Mouse (Mus musculus): Measurements from ENCODE around the gene Cacng8. TPM values are rescaled to one million over a fixed set of nuclear protein-coding genes. Genes with fewer than 3 reads are reported as not detected.
"Not testable (repeated sequence)": the region's sequence is repeated elsewhere in the genome, so short reads cannot be mapped to it uniquely, and the experiment has no call there.

Cacng8 gene
- polyA plus RNA-seq, 1 experiment from 2014 or later = 2.5 TPM

DNA sequence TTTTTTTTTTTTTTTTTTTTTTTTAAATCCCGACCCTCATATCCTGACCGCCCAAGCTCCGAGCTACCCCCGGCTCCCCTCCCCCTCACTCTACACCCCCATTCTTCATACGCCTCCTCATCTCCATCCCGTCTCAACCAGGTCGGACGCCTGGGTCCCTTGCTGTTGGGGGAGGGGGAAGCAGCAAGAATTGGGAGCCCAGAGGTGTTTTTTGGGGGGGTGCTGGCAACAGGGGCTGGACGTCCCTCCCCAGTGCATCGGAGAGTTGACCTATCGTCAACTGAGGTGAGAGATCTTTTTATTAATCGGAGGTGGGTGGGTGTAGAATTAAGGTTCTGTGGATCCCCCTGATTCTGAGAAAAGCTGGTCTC, 583 bp downstream of the Cacng8 start:
- 6% methylated on average over 12 of the region's 12 CpGs for WGBS

DNA sequence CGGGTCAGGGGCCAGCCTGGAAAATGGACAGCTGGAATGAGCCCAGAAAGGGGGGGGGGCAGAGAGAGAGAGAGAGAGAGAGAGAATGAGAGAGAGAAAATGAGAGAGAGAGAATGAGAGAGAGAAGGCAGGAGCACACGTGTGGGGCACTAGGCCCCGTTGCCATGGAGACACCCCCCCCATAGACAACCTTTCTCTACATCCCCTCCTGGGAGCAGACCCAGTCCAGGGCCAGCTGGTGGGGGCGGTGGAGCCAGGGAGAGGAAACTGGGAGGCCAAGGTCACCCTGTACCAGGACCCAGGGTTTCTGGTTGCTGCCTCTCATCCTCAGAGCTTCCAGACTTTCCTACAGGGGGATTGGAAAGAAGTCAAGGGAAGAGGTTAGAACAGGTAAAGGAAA, 1.3 kb downstream of the Cacng8 start:
- no peaks in the 10 kb centered on the region for H3K36me3 ChIP-seq (ENCODE audit: control insufficient read depth, insufficient read depth, low read length)
- WGBS = 18% methylated on average over 4 of the region's 4 CpGs
- no peaks in the 10 kb centered on the region for H3K9me3 ChIP-seq (ENCODE audit: control insufficient read depth, low read length)
- no peaks in the 10 kb centered on the region for H3K27me3 ChIP-seq (replicated peaks; ENCODE audit: control insufficient read depth, insufficient read depth, low read length)
- no peak for DNase-seq (ENCODE audit: low spot score)
- H3K4me1 ChIP-seq (replicated peaks; ENCODE audit: control insufficient read depth, insufficient read depth, low read length) = peaks cover 6% of the 10 kb centered on the region; the same call in 1 of the 2 replicates
- H3K9ac ChIP-seq (ENCODE audit: low read length) = no peak overlapping the region
- peak overlapping the region; percentile 21; the same call in 1 of the 2 replicates for H3K4me3 ChIP-seq (ENCODE audit: low read depth, low read length)
- H3K27ac ChIP-seq (ENCODE audit: low read depth) = no peak overlapping the region
- peak overlapping the region; percentile 50 for H3K4me2 ChIP-seq (ENCODE audit: low read length)
- no peak for ATAC-seq (replicated peaks; ENCODE audit: low FRiP score, low TSS enrichment, low read depth)

More for the DNA sequence above, 583 bp downstream of the Cacng8 start:
- no peaks in the 10 kb centered on the region for H3K27me3 ChIP-seq (replicated peaks; ENCODE audit: control insufficient read depth, insufficient read depth, low read length)
- no peak for DNase-seq (ENCODE audit: low spot score)
- H3K27ac ChIP-seq (ENCODE audit: low read depth) = no peak overlapping the region
- peak overlapping the region; percentile 50 for H3K4me2 ChIP-seq (ENCODE audit: low read length)
- 0 out of 2 replicates have a peak, but pooled peaks have one; percentile 40 for ATAC-seq (replicated peaks; ENCODE audit: low FRiP score, low TSS enrichment, low read depth)
- H3K4me3 ChIP-seq (ENCODE audit: low read depth, low read length) = peak overlapping the region; percentile 21
- H3K9me3 ChIP-seq (ENCODE audit: control insufficient read depth, low read length) = no peaks in the 10 kb centered on the region
- H3K9ac ChIP-seq (ENCODE audit: low read length) = no peak overlapping the region
- peaks cover 6% of the 10 kb centered on the region; the same call in 1 of the 2 replicates for H3K4me1 ChIP-seq (replicated peaks; ENCODE audit: control insufficient read depth, insufficient read depth, low read length)
- H3K36me3 ChIP-seq (ENCODE audit: control insufficient read depth, insufficient read depth, low read length) = no peaks in the 10 kb centered on the region

DNA sequence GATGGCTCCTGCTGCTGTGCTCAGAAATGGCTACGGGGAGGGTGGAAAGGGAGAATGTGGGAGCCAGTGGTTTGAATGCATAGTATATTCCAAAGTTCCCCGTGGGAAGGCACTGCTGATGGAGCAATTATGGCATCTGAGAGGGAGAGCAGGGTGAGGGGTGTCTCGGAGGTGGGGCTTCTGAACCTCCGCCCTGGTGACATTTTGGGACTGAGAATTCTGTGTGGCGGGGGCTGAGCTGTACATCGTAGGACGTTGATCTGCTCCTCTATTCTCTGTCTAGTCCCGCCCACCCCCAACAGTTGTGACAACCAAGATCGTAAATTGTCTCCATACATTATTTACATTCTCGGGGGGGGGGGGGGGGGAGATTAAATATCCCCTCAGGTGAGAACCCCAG, 6.9 kb downstream of the Cacng8 start:
- Histone ChIP-seq H3K9me3 (ENCODE audit: control insufficient read depth, low read length) (no peaks in the 10 kb centered on the region), H3K27ac (ENCODE audit: low read depth) (no peak overlapping the region), H3K4me2 (ENCODE audit: low read length) (no peak overlapping the region), H3K9ac (ENCODE audit: low read length) (no peak overlapping the region), H3K27me3 (replicated peaks; ENCODE audit: control insufficient read depth, insufficient read depth, low read length) (no peaks in the 10 kb centered on the region), H3K4me1 (replicated peaks; ENCODE audit: control insufficient read depth, insufficient read depth, low read length) (no peaks in the 10 kb centered on the region), H3K36me3 (ENCODE audit: control insufficient read depth, insufficient read depth, low read length) (no peaks in the 10 kb centered on the region), H3K4me3 (ENCODE audit: low read depth, low read length) (no peak overlapping the region)
- DNase-seq (ENCODE audit: low spot score) = no peak
- 75% methylated on average over 10 of the region's 10 CpGs for WGBS
- ATAC-seq (replicated peaks; ENCODE audit: low FRiP score, low TSS enrichment, low read depth) = no peak

DNA sequence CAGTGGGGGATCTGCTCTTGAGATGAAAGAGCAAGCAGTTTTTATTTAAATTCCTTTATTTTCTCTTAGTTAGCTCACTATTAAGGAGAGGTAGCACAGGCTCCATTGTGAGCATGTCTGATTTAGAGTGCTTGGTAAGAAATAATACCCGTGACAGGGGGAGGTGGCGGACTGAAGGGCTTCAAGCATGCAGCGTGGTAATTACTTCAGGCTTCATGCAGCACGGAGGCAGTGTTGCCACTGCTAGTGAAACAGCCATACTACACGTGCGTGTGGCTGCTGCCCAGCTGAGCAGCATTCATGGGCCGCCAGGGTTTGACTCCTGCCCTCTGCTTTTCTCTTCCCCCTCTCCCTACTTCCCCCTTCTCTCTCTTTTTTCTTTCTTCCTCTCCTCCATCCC, 7.3 kb downstream of the Cacng8 start:
- no peaks in the 10 kb centered on the region for H3K4me1 ChIP-seq (replicated peaks; ENCODE audit: control insufficient read depth, insufficient read depth, low read length)
- no peaks in the 10 kb centered on the region for H3K36me3 ChIP-seq (ENCODE audit: control insufficient read depth, insufficient read depth, low read length)
- DNase-seq (ENCODE audit: low spot score) (no peak), ATAC-seq (replicated peaks; ENCODE audit: low FRiP score, low TSS enrichment, low read depth) (no peak)
- no peaks in the 10 kb centered on the region for H3K27me3 ChIP-seq (replicated peaks; ENCODE audit: control insufficient read depth, insufficient read depth, low read length)
- no peak overlapping the region for H3K9ac ChIP-seq (ENCODE audit: low read length)
- no peak overlapping the region for H3K4me3 ChIP-seq (ENCODE audit: low read depth, low read length)
- WGBS = 45% methylated on average over 7 of the region's 7 CpGs
- no peak overlapping the region for H3K27ac ChIP-seq (ENCODE audit: low read depth)
- no peak overlapping the region for H3K4me2 ChIP-seq (ENCODE audit: low read length)
- no peaks in the 10 kb centered on the region for H3K9me3 ChIP-seq (ENCODE audit: control insufficient read depth, low read length)

DNA sequence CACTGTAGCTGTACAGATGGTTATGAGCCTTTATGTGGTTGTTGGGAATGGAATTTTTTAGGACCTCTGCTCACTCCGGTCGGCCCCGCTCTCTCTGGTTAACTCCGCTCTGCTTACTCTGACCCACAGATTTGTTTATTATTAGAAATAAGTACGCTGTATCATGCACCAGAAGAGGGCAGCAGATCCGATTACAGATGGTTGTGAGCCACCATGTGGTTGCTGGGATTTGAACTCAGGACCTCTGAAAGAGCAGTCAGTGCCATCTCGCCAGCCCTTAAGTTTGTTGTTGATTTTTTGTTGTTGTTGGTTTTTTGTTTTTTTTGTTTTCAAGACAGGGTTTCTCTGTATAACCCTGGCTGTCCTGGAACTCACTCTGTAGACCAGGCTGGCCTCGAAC, 7.9 kb downstream of the Cacng8 start:
- H3K4me3 ChIP-seq (ENCODE audit: low read depth, low read length); H3K36me3 ChIP-seq (ENCODE audit: control insufficient read depth, insufficient read depth, low read length); H3K4me1 ChIP-seq (replicated peaks; ENCODE audit: control insufficient read depth, insufficient read depth, low read length); H3K4me2 ChIP-seq (ENCODE audit: low read length); H3K27me3 ChIP-seq (replicated peaks; ENCODE audit: control insufficient read depth, insufficient read depth, low read length); ATAC-seq (replicated peaks; ENCODE audit: low FRiP score, low TSS enrichment, low read depth); H3K9me3 ChIP-seq (ENCODE audit: control insufficient read depth, low read length); H3K27ac ChIP-seq (ENCODE audit: low read depth); DNase-seq (ENCODE audit: low spot score); H3K9ac ChIP-seq (ENCODE audit: low read length): not testable (repeated sequence)
- WGBS = 90% methylated on average over 8 of the region's 8 CpGs

DNA sequence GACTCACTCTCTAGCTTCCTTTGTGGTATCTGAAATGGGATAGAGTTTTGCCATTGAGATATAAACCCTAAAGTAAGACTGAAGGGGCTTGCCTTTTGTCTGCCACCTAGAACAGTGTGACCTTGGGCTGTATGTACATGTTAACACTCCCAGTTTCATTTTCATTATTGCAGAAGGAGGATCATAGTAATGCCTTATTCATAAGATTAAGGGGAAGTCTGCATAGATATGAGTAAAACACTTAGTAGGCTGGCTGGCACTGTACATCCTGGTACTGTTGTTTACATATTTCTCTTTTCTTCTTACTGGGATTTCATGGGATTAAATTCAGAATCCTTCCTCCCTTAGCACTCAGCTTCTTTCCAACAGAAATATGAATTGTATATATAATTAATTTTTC, 9.5 kb downstream of the Cacng8 start:
- DNase-seq (ENCODE audit: low spot score) = no peak
- H3K4me1 ChIP-seq (replicated peaks; ENCODE audit: control insufficient read depth, insufficient read depth, low read length) = no peaks in the 10 kb centered on the region
- H3K9me3 ChIP-seq (ENCODE audit: control insufficient read depth, low read length) = no peaks in the 10 kb centered on the region
- H3K9ac ChIP-seq (ENCODE audit: low read length) = no peak overlapping the region
- no peak overlapping the region for H3K27ac ChIP-seq (ENCODE audit: low read depth)
- no peak overlapping the region for H3K4me2 ChIP-seq (ENCODE audit: low read length)
- H3K36me3 ChIP-seq (ENCODE audit: control insufficient read depth, insufficient read depth, low read length) = no peaks in the 10 kb centered on the region
- H3K27me3 ChIP-seq (replicated peaks; ENCODE audit: control insufficient read depth, insufficient read depth, low read length) = no peaks in the 10 kb centered on the region
- no peak overlapping the region for H3K4me3 ChIP-seq (ENCODE audit: low read depth, low read length)
- ATAC-seq (replicated peaks; ENCODE audit: low FRiP score, low TSS enrichment, low read depth) = no peak

DNA sequence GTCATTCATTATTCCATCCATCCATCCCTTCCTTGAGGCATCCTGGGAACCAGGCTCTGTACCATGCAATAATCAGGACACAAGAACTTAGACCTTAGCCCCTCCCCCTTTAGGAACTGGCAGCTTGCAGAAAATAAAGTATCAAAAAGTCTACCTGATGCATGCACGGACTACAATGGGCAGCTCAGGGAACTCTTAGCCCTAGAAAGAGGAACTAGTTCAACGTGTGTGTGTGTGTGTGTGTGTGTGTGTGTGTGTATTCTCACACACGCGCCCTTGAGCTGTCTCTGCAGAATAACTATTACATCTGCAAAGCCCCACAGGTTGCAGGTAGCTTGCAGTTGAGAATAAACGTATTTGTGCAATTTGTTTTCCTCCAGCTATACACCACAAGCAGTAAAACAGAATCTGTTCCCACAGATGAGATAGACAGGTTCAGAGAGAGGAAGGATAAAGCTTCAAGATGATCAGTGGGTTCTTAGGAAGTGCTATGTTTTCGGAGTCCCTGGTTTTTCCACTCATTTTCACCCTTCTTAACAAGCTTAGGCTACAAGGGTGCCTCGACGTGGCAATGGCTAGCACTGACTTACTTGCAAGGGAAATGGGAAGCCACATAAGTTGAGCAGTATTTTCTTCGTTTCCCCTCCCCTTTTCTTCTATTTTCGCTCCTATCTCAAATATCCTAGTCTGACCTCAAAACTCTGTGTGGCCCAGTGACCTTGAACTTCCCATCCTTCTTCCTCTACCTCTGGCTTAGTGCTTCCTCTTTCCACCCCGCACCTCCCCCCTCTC, 19.4 kb downstream of the Cacng8 start:
- Histone ChIP-seq H3K27ac (ENCODE audit: low read depth) (no peak overlapping the region), H3K4me2 (ENCODE audit: low read length) (no peak overlapping the region), H3K9me3 (ENCODE audit: control insufficient read depth, low read length) (no peaks in the 10 kb centered on the region), H3K9ac (ENCODE audit: low read length) (no peak overlapping the region), H3K4me1 (replicated peaks; ENCODE audit: control insufficient read depth, insufficient read depth, low read length) (peaks cover 5% of the 10 kb centered on the region), H3K36me3 (ENCODE audit: control insufficient read depth, insufficient read depth, low read length) (no peaks in the 10 kb centered on the region), H3K4me3 (ENCODE audit: low read depth, low read length) (no peak overlapping the region), H3K27me3 (replicated peaks; ENCODE audit: control insufficient read depth, insufficient read depth, low read length) (peaks cover 44% of the 10 kb centered on the region)
- ATAC-seq (replicated peaks; ENCODE audit: low FRiP score, low TSS enrichment, low read depth) (no peak), DNase-seq (ENCODE audit: low spot score) (no peak)
- whole genome bisulfite sequencing = 65% methylated on average over 11 of the region's 11 CpGs

DNA sequence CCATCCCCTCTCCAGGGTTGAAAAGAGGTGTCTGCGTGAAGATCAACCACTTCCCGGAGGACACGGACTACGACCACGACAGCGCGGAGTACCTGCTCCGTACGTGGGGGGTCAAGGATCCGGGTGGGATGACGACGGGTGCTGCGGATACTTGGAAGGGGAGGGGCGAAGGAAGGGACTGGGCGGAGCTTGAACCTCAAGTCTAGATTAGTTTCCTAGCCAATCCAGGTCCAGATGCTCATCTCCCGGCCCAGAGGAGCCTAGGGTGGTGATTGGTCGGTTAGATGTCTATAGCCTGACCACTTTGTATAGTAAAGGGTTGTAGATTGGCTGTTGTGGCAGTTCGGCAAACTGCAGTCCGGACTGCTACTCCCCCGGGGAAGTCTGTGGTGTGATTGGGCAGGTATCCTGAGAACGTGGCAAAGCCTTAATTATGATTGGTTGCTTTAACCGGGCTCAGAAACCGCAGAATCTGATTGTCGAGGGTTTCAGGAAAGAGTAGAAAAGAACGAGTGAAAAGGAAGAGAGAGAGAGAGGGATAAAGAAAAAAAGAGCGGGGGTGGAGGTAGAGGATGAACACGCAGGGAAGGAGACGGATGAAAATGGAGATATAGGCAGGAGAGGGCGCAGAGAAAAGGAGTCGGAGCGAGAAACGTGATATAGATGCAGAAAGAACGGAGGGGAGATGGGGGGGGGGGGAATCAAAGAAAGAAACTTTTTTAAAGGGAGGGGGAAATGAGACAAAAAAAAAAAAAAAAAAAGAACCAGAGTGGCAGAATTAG, 20.9 kb downstream of the Cacng8 start:
- WGBS = under 1% methylated on average over 33 of the region's 33 CpGs
- H3K4me3 ChIP-seq (ENCODE audit: low read depth, low read length) = peak overlapping the region; percentile 42
- peak overlapping the region; percentile 62 for H3K4me2 ChIP-seq (ENCODE audit: low read length)
- no peaks in the 10 kb centered on the region for H3K9me3 ChIP-seq (ENCODE audit: control insufficient read depth, low read length)
- no peak overlapping the region for H3K27ac ChIP-seq (ENCODE audit: low read depth)
- peaks cover 5% of the 10 kb centered on the region for H3K4me1 ChIP-seq (replicated peaks; ENCODE audit: control insufficient read depth, insufficient read depth, low read length)
- no peaks in the 10 kb centered on the region for H3K36me3 ChIP-seq (ENCODE audit: control insufficient read depth, insufficient read depth, low read length)
- peaks cover 57% of the 10 kb centered on the region for H3K27me3 ChIP-seq (replicated peaks; ENCODE audit: control insufficient read depth, insufficient read depth, low read length)
- ATAC-seq (replicated peaks; ENCODE audit: low FRiP score, low TSS enrichment, low read depth) (peak; percentile 86), DNase-seq (ENCODE audit: low spot score) (peak; percentile 75)
- 0 out of 2 replicates have a peak overlapping the region, but pooled peaks have one; percentile 36 for H3K9ac ChIP-seq (ENCODE audit: low read length)
